Mouse (Mus musculus) frontal cortex, adult (tissue): ENCODE measurements around the gene Tcl1b3.
A peak's percentile ranks its signal among the peaks of the same experiment; 100 is the strongest.
"Not testable (repeated sequence)": the region's sequence is repeated elsewhere in the genome, so short reads cannot be mapped to it uniquely, and the experiment has no call there.

Experiments
- ATAC-seq: cut with Nextera tagmentation; 2 replicates; pipeline ENCODE4 v1.9.2; 2017; ENCODE audit warnings: mild to moderate bottlenecking, moderate library complexity, mixed read lengths; ENCODE audit not compliant: low TSS enrichment

Tcl1b3 gene

DNA sequence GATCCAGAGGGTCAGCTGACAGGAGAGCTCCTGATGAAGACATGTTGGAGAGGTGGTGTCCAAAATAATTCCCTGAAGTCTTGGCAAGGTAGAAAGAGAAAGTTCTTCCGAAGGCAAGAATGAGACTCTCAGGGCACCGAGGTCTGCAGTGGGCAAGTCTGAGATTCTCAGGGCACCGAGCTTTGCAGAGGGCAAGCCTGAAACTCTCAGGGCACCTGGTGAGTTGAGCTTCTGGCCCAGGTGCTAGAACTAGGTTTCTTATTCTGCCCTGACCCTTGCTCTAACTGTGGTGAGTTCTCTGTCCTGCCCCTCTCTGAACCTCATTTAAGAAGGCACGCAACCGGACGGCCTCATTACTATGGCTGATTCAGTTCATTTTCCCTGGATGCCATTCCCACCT, at the start of gene Tcl1b3:
TSS of gene Tcl1b3 (plus strand) at position 301 of the 400 bp plus-strand sequence.
- not testable (repeated sequence) for ATAC-seq

DNA sequence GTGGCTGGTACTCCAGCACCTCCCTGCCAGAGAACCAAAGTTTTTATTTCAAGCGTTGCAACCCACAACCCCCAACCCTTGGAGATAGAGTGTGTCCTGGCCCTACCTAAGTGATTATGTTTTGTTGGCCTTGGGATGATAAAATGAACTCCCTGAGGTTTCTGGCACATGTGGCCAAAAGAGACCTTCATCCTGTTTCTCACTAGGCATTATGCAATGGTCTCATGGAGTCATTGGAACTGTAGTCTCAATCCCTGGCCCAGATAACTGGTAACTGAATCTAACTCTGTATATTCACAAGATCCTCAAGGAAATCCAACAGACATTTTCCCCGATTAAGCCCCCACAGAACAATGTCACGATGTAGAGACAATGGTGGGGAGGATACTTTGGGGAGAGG, 47.7 kb upstream of the Tcl1b3 start:
- ATAC-seq, result no peak

DNA sequence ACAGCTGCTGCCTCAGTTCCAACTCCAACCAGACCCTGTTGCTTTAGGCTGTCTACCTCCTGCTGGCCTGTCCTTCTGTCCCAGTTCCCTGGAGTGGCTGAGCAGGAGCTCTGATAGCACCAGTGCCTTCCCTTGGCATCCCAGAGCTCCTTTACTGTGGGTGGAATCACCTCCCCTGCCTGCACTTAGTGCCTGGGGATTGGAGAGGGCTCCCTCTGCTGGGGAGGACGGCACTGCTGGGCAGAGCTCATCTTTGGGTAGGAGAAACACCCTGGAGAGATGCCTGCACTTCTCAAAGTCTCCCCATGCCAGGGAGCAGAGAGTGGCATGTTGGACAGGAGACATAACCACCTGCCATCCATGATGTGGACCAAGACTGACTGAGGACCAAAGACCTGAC, 45.9 kb upstream of the Tcl1b3 start:
- not testable (repeated sequence) for ATAC-seq

DNA sequence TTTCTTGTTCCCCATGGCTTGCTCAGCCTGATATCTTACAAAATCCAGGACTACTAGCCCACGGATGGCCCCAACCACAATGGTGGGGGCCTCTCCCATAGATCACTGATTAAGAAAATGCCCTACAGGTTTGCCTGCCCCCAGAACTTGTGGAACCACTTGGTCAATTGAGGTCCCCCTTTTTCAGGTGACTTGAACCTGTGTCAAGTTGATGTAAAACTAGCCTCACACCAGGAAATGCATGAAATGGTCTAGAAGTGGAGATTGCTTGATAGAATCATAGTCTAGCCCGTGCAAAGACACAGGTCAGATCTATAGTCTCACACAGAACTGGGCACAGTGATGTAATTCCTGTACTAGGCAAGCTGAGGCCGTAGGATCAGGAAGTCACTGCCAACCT, 45.1 kb upstream of the Tcl1b3 start, which contains the start of gene Tcl1b2:
TSS of gene Tcl1b2 (plus strand) at position 301 of the 400 bp plus-strand sequence.
- ATAC-seq, result no peak

DNA sequence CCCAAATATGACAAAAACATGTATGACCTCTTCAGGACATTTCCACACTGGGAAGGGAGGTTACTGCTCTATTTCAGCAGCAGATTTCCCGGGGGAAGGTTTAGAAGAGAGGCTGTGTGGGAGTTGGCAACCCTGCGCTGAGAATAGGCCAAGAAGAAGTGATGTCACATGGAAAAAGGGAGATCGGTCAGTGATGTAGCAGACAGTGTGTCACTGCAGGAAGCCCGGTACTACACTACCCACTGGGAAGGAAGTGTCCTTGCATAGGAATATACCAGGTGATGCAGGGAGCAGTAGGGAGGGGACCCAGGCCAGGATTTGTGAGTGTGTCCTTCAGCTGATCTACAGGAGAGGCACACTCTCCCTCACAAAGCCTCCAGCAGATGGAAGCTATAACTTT, 35.6 kb upstream of the Tcl1b3 start:
- peak; percentile 91 for ATAC-seq

DNA sequence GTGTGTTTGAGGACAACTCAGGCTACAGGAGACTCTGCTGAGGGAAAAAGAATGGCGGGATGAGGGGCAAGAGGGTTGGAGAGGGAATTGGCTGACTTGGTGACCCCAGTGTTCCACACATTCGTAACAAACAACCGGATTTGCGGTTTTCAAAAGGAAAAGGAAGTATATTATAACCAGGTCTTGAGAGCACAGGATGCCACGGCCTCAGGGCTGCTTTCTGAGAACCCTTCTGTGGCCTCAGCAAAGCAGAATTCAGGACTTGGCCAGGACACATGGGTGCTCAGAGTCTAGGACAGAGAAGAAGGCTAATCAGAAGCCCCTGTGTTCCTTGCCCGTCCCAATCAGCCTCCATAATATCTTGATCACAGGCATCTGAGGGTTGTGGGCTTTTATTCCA, 32.0 kb upstream of the Tcl1b3 start:
- no peak for ATAC-seq

DNA sequence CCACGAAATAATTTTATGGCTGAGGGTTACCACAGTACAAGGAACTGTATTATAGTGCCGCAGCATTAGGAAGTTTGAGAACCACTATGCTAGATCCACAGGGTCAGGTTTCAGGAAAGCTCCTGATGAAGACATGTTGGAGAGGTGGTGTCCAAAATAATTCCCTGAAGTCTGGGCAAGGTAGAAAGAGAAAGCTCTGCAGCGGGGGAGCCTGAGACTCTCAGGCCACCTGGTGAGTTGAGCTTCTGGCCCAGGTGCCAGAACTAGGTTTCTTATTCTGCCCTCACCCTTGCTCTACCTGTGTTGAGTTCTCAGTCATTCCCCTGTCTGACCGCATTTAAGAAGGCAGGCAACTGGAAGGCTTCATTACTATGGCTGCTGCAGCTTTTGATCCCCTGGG, 31.5 kb upstream of the Tcl1b3 start, which contains the start of gene Tcl1b1:
TSS of gene Tcl1b1 (plus strand) at position 301 of the 400 bp plus-strand sequence.
- ATAC-seq, result no peak

DNA sequence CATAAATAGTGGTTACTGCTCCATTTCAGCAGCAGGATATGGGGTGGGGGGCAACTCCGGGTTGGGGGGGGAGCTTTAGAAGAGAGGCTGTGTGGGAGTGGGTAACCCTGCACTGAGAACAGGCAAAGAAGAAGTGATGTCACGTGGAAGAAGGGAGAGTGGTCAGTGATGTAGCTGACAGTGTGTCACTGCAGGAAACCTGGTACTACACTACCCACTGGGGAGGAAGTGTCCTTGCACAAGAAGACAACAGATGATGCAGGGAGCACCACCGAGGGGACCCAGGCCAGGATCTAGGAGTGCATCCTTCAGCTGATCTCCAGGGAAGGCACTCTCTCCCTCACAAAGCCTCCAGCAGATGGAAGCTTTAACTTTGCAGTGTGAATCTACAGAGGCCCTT, 24.1 kb upstream of the Tcl1b3 start:
- ATAC-seq, result no peak

DNA sequence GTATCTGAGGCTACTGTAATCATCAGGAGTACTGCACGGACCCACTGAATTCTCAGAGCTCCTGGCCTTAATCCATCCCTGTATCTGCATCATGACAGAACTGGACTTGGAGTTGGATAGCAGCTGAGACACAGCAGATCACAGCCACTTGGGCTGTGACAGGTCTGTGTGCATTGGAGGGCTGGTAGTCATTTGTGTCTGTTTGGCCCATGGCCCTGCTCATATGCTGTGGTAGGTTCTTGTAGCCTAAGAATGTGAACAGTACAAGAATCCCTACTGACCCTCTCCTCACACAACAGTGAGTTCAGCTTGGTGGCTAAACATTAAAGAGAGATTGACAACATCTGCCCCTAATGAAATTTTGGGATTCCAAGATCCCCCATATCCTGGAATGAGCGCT, 17.5 kb upstream of the Tcl1b3 start:
- ATAC-seq, result no peak

DNA sequence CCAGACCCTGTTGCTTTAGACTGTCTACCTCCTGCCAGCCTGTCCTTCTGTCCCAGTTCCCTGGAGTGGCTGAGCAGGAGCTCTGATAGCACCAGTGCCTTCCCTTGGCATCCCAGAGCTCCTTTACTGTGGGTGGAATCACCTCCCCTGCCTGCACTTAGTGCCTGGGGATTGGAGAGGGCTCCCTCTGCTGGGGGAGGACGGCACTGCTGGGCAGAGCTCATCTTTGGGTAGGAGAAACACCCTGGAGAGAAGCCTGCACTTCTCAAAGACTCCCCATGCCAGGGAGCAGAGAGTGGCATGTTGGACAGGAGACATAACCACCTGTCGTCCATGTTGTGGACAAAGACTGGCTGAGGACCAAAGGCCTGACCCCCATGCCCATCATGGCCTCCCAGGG, 16.5 kb upstream of the Tcl1b3 start:
- not testable (repeated sequence) for ATAC-seq

DNA sequence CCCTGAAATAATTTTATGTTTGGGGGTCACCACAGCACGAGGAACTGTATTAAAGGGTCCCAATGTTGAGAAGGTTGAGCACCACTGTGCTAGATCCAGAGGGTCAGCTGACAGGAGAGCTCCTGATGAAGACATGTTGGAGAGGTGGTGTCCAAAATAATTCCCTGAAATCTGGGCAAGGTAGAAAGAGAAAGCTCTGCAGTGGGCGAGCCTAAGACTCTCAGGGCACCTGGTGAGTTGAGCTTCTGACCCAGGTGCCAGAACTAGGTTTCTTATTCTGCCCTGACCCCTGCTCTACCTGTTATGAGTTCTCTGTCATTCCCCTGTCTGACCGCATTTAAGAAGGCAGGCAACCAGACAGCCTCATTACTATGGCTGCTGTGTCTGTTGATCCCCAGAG, 14.8 kb upstream of the Tcl1b3 start, which contains the start of gene Tcl1b5:
TSS of gene Tcl1b5 (plus strand) at position 301 of the 400 bp plus-strand sequence.
- not testable (repeated sequence) for ATAC-seq

DNA sequence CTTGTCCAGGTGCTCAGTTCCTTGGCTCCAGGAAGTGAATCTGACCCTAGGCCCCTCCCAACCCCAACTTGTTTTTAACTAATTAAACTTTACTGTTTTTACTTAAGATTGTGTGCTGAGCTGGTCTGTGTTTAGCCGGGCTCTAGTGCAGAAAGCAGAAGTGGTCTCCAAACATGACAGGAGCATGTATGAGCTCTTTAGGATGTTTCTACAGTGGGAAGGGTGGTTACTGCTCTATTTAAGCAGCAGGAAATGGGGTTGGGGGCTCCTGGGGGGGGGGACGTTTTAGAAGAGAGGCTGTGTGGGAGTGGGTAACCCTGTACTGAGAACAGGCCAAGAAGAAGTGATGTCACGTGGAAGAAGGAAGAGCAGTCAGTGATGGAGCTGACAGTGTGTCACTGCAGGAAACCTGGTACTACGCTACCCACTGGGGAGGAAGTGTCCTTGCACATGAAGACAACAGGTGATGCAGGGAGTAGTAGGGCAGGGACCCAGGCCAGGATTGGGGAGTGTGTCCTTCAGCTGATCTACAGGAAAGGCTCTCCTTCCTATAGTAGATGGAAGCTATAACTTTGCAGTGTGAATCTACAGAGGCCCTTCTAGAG, 9.7 kb upstream of the Tcl1b3 start:
- not testable (repeated sequence) for ATAC-seq

DNA sequence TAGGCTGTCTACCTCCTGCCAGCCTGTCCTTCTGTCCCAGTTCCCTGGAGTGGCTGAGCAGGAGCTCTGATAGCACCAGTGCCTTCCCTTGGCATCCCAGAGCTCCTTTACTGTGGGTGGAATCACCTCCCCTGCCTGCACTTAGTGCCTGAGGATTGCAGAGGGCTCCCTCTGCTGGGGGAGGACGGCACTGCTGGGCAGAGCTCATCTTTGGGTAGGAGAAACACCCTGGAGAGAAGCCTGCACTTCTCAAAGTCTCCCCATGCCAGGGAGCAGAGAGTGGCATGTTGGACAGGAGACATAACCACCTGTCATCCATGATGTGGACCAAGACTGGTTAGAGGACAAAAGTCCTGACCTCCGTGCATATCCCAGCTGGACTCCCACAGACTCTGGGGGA, 1.9 kb upstream of the Tcl1b3 start:
- ATAC-seq, result peak; percentile 38; the same call in 1 of the 2 replicates

DNA sequence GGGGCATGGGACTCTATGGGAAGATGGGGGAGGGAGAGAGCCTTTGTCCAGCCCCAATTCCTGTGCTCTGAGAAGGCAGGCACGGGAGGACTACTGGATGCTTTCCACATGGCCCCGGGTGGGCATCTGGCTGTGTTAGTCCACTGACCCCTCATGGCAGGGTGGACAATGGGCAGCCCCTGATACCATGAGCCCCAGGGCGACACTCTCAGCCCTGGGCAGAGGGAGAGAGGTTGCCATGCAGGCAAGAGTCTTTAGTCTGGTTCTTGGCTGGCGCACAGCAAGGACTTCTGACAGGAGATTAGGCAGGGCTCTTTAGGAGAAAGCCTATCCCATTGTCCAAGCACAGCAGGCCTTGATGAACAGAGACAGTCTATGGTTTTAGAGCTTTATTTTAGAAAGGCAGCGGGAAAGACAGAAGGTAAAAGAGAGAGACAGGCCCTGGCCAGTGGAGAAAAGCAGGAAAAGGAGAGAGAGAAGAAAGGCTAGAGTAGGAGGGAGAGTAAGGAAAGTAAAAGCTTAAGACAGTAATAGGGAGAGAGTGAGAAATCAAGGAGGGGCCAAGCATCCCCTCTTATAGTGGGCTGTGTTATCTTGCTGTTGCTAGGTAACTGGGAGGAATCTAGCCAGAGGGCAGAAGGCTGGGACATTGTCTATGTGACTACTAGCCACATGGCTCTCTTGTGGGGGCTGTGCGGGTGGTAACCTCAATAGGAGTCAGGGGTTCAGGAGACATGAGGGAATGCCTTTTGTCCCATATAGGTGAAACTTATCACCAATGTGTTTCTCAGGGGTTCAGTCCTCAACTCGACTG, 9.0 kb downstream of the Tcl1b3 start:
- not testable (repeated sequence) for ATAC-seq

DNA sequence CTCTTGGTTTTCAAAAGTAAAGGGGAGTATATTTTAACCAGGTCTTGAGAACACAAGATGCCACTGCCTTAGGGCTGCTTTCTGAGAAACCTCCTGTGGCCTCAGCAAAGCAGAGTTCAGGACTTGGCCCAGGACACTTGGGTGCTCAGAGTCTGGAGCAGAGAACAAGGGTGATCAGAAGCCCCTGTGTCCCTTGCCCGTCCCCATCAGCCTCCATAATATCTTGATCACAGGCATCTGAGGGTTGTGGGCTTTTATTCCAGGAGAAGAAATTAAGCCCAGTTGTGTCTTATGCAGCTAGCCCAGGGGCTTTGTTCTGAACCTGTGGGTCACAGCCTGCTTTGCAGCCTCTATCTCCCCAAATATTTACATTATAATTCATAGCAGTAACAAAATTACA, 10.8 kb downstream of the Tcl1b3 start, which contains the start of gene Tcl1b4:
TSS of gene Tcl1b4 (plus strand) at position 301 of the 400 bp plus-strand sequence.
- ATAC-seq, result not testable (repeated sequence)

DNA sequence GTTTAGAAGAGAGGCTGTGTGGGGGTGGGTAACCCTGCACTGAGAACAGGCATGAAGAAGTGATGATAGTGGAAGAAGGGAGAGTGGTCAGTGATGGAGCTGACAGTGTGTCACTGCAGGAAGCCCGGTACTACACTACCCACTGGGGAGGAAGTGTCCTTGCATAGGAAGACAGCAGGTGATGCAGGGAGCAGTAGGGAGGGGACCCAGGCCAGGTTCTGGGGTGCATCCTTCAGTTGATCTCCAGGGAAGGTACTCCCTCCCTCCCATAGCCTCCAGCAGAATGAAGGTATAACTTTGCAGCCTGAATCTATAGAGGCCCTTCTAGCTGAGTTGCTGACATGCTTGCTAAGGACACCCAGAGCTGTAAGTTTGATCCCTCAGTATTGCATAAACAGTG, 16.2 kb downstream of the Tcl1b3 start:
- ATAC-seq, result no peak

DNA sequence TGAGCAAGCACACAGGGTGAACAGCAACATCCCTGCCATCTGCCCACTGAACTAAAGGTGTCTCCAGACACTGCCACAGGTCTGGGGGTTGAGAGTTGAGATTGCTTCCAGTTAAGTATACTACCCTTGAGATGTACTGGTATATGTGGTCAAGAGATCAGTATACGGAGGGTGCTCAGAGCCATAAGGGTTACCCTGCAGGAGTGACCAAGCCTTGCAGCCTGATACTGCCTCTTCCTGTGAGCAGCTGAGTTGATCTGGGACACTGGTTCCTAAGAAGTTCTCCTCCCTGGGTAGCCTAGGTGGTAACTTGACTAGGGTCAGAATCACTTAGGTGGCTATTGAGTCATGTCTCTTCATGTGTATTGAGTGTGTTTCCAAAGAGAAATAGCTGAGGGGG, 17.6 kb downstream of the Tcl1b3 start:
- ATAC-seq, result no peak

DNA sequence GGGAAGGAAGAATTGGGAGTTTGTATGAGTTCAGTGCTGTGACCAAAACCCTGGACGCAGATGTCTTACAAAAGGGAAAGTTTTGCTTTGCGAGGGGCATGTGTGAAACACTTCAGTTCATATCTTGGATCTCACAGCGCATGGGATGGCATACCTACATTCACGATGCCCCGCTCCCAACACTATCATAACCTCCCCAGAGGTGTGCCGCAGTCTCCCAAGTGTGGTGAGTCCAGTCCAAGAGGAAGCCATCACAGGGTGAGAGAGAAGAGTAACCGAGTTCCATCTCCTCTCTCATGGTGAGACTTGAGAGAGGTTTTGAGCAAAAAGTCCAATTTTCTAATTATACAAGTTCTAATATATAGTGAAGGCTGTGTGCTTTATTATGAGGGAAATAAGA, 18.4 kb downstream of the Tcl1b3 start:
- ATAC-seq, result no peak

DNA sequence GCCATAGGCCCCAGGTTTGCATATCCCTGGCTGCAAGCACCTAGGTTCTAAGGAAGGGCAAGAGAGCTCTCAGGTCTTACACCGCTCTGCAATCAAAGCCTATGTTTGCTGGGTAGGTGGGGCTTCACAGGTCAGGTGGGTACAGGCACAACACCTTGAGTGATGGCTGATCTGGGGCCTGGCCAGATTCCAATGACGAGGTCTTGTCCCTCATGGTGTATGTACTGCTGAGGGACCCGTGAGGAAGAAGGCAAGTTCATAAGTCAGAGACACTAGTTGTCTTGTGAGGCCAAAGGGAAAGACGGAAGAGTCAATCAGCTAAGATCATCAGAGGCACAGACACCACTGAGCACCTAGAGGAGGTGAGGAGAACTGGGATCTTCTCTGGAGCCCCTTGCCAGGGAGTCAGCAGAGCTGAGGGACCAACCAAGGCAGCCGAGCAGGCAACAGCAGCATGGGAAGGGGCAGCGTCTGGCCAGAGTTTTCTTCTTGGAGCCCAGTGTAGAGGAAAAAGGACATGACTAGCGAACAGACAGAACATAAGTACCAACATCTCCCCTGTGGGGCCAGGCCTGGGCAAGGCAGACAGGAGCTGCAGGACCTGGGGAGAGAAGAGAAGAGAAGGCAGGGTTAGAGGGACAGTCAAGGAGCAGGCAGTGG, 26.4 kb downstream of the Tcl1b3 start:
- ATAC-seq, result no peak

DNA sequence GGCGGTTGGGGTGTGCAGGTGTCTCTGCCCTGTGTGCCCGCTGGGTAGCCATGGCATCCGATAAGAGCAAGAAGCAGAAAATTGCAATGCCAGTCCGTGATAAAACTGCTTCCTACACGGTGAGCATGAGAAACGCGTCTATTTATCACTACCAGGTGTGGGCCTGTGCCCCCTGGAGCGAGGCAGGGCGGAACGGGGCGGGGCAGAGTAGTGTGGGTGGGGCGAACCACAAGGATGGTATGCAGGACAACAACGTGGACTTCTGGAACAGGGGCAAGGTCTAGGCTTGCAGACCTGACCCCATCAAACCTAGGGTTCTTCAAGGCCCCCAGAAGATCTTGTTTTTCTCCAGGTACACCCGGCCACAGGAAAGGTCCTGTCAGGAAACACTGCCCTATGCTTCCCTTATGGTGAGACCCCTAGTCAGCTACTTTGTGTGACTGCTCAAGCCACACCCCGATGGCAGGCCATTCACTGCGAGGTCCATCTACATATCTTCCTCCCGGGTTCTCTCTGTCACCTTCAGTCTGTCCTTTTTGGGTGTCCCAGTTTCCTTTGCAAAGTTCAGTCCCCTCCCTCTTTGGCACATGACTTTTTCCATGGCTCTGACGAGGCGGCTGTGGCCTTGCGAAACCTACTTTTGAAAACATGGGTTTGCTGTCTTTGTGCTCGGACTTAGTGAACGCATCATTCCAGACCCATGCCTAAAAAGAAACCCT, 31.9 kb downstream of the Tcl1b3 start, which contains the start of gene Tcl1:
TSS of gene Tcl1 (minus strand) at position 193 of the 719 bp plus-strand sequence.
- no peak for ATAC-seq

DNA sequence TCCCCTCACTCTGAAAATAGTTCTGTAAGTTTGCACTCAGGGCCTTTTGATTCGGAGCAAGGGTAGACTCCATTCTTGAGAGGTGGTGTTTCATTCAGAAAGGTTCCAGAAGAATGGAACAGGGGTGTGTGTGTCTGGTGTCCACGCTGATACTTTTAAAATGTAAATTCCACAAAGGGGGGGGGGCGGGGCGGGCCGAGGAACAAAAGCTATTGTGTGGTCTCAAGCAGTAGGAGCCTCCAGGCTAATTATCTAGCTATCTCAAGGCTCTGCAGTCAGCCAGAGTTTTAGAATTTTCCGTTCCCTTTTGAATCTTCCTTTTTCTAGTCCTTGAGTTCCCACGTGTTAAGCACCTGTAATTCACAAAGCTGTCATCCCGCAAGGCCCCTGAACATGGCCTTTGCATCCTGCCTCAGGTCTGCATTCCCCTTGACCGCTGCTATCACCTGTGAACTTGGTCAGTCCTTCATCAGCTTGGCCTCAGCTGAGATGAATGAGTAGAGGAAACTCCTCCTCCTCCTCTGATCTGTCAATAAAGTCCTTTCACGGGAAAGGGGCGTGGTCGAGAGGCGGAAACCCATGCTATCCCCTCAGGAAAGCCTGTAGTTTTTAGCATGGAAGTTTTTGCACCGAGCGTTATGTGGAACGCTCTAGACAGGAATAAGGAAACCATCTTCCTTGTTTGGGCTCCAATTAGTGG, 33.9 kb downstream of the Tcl1b3 start:
- ATAC-seq, result no peak
